Mouse (Mus musculus) heart, adult 2 months (tissue): Measurements from ENCODE around the gene Ern1.

Experiments
- CTCF ChIP-seq: fragments of 200-600 bp; IDR thresholded peaks from 2 replicates; pipeline ENCODE4 v1.8.1; 2022; ENCODE audit warnings: antibody characterized with exemption, mild to moderate bottlenecking, moderate library complexity
- EP300 ChIP-seq: fragments of 200-500 bp; IDR thresholded peaks from 2 replicates; pipeline ENCODE4 v1.6.1; 2011; ENCODE audit warnings: low read depth, low read length, control low read depth; ENCODE audit not compliant: insufficient read depth
- POLR2A ChIP-seq: fragments of 200-500 bp; IDR thresholded peaks from 2 replicates; pipeline ENCODE4 v1.6.1; 2011; ENCODE audit warnings: mild to moderate bottlenecking, low read depth, low read length, control low read depth; ENCODE audit not compliant: insufficient read depth

GRCm38 (mm10) chr11:106511236-106512005 lies 23.8 kb upstream of the Ern1 start:
- TF ChIP-seq EP300 (no peak), CTCF (no peak), POLR2A (no peak)
